Mouse (Mus musculus): Measurements from ENCODE around the gene Nkap.

GRCm38 (mm10) chrX:37109526-37110192 is 16.9 kb upstream of the Nkap start:
- TF ChIP-seq POLR2A (IDR thresholded peaks at IDR 0.05; ENCODE audit: extremely low read depth, insufficient read depth, low read length) (no peak), CTCF (IDR thresholded peaks at IDR 0.05; ENCODE audit: low read depth, low read length) (no peak)
